Mouse (Mus musculus): ENCODE results near the gene Usp10. TPM values are rescaled to one million over a fixed set of nuclear protein-coding genes. Genes with fewer than 3 reads are reported as not detected.

Usp10 gene
- total and polyA plus RNA-seq, 3 experiments: 80.0 to 161 (median 152) TPM

DNA sequence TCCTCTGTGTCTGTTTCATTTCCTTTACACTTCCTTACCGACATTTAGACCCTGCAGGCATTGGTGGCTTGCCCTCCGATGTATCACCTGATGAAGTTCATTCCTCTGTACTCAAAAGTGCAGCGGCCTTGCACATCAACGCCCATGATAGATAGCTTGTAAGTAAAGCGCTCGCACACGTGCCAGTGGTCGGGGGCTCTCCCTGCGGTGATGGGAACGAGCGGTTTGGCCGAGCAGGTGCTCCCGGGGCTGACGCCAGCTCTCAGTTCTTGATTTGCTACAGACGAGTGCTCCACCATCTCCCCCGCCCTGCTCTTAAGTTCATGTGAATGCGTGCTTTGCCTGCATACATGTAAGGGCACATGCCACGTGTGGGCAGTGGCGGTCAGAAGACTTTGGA lies 37.5 kb downstream of the Usp10 start:
- peak; percentile 87 for DNase-seq (ENCODE audit: extremely low read depth)
- Histone ChIP-seq H3K27ac (ENCODE audit: insufficient read depth, low read depth) (no peak overlapping the region), H3K4me1 (ENCODE audit: control insufficient read depth in 1 of 2, insufficient read depth in 2 of 2) (peaks cover 11 to 47% of the 10 kb centered on the region in 2 experiments), H3K9me3 (replicated peaks; ENCODE audit: low read length) (no peaks in the 10 kb centered on the region), H3K27me3 (replicated peaks) (no peaks in the 10 kb centered on the region), H3K36me3 (replicated peaks in 1 of 2; ENCODE audit: control insufficient read depth in 1 of 2, insufficient read depth in 1 of 2, low read length in 1 of 2) (peaks cover 72 to 92% of the 10 kb centered on the region in 2 experiments), H3K4me2 (ENCODE audit: insufficient read depth, low read depth, poor library complexity, severe bottlenecking) (no peak overlapping the region), H3K4me3 (replicated peaks in 1 of 3; ENCODE audit: low read depth in 2 of 3, low read length in 2 of 3, poor library complexity in 1 of 3) (no peak overlapping the region), H3K9ac (ENCODE audit: insufficient read depth, low read depth) (no peak overlapping the region), H3K79me2 (replicated peaks; ENCODE audit: control insufficient read depth, extremely low read depth, insufficient read depth, poor library complexity, severe bottlenecking) (peaks cover 19% of the 10 kb centered on the region; the same call in 1 of the 2 replicates)
- in situ Hi-C loops (cut with MboI; ENCODE audit: low pct_ligation_motif_present, low pct_unique_long_range_greater_than_20kb, low sequenced_read_pairs) (loop anchor here (5.0 kb wide), 1 partner anchor 130 kb away; no protein-coding TSS in a partner anchor), dilution Hi-C loops (cut with MboI; ENCODE audit: extremely low pct_ligation_motif_present, extremely low pct_unique_long_range_greater_than_20kb, low sequenced_read_pairs) (no loop called here)
- TF ChIP-seq MAZ (IDR thresholded peaks at IDR 0.05; ENCODE audit: low read depth, low read length) (peak; percentile 38; the same call in 1 of the 2 replicates), RAD21 (IDR thresholded peaks at IDR 0.05; ENCODE audit: low read depth, low read length) (no peak), MAX (IDR thresholded peaks at IDR 0.05; ENCODE audit: low read length) (peak; percentile 64; the same call in 1 of the 2 replicates), MEF2A (IDR thresholded peaks at IDR 0.05; ENCODE audit: borderline replicate concordance, low read depth, low read length) (peak; percentile 60; the same call in 1 of the 2 replicates), SIN3A (IDR thresholded peaks at IDR 0.05; ENCODE audit: low read length) (peak; percentile 37), RCOR1 (conservative IDR thresholded peaks at IDR 0.05; ENCODE audit: low read depth, low read length) (peak; percentile 85), SMC3 (IDR thresholded peaks at IDR 0.05; ENCODE audit: low read depth, low read length) (no peak), ETS1 (conservative IDR thresholded peaks at IDR 0.05; ENCODE audit: low read depth, low read length) (peak; percentile 87), MYC (IDR thresholded peaks at IDR 0.05; ENCODE audit: low read depth, low read length) (peak; percentile 70), BHLHE40 (IDR thresholded peaks at IDR 0.05; ENCODE audit: low read depth, low read length) (peak; percentile 99), USF1 (IDR thresholded peaks at IDR 0.05; ENCODE audit: low read depth, low read length) (peak; percentile 5; the same call in 1 of the 2 replicates), IRF4 (IDR thresholded peaks at IDR 0.05; ENCODE audit: low read depth, low read length) (peak; percentile 80), EP300 (IDR thresholded peaks at IDR 0.05; ENCODE audit: low read length) (peak; percentile 43; the same call in 1 of the 2 replicates), TCF12 (IDR thresholded peaks at IDR 0.05; ENCODE audit: low read depth, low read length) (peak; percentile 83), HCFC1 (IDR thresholded peaks at IDR 0.05; ENCODE audit: low read depth, low read length) (no peak), NELFE (IDR thresholded peaks at IDR 0.05; ENCODE audit: low read depth, low read length) (no peak), MXI1 (IDR thresholded peaks at IDR 0.05; ENCODE audit: low read depth, low read length) (peak; percentile 62; the same call in 1 of the 2 replicates), ZNF384 (IDR thresholded peaks at IDR 0.05; ENCODE audit: low read depth, low read length) (0 out of 2 replicates have a peak, but pooled peaks have one; percentile 5)

DNA sequence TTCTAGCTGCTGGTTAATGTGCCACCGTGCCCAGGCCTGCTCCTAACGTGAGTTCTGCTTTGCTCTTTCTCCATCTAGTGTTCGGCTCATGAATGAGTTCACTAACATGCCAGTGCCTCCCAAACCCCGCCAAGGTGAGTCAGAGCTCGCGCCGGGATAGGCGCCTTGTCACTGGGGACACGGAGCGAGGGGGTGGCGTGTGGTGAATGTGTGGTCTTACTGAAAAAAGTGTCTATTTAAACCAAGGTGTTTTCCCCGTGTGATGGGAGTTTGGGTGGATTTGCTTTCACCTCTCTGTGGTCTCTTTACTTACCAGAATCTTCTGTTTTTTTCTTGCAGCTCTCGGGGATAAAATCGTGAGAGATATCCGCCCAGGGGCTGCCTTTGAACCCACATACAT lies 38.2 kb downstream of the Usp10 start:
- no peak overlapping the region for H3K9ac ChIP-seq (ENCODE audit: insufficient read depth, low read depth)
- H3K27ac ChIP-seq (ENCODE audit: insufficient read depth, low read depth): no peak overlapping the region
- dilution Hi-C loops (cut with MboI; ENCODE audit: extremely low pct_ligation_motif_present, extremely low pct_unique_long_range_greater_than_20kb, low sequenced_read_pairs): no loop called here
- H3K79me2 ChIP-seq (replicated peaks; ENCODE audit: control insufficient read depth, extremely low read depth, insufficient read depth, poor library complexity, severe bottlenecking): peaks cover 19% of the 10 kb centered on the region; the same call in 1 of the 2 replicates
- H3K36me3 ChIP-seq (replicated peaks in 1 of 2; ENCODE audit: control insufficient read depth in 1 of 2, insufficient read depth in 1 of 2, low read length in 1 of 2): peaks cover 79 to 92% of the 10 kb centered on the region in 2 experiments
- no peak overlapping the region for H3K4me2 ChIP-seq (ENCODE audit: insufficient read depth, low read depth, poor library complexity, severe bottlenecking)
- H3K4me1 ChIP-seq (ENCODE audit: control insufficient read depth in 1 of 2, insufficient read depth in 2 of 2): peaks cover 11 to 47% of the 10 kb centered on the region in 2 experiments
- in situ Hi-C loops (cut with MboI; ENCODE audit: low pct_ligation_motif_present, low pct_unique_long_range_greater_than_20kb, low sequenced_read_pairs): loop anchor here (5.0 kb wide), 1 partner anchor 129 kb away; no protein-coding TSS in a partner anchor
- DNase-seq (ENCODE audit: extremely low read depth): peak; percentile 48
- H3K9me3 ChIP-seq (replicated peaks; ENCODE audit: low read length): no peaks in the 10 kb centered on the region
- no peaks in the 10 kb centered on the region for H3K27me3 ChIP-seq (replicated peaks)
- H3K4me3 ChIP-seq (replicated peaks in 1 of 3; ENCODE audit: low read depth in 2 of 3, low read length in 2 of 3, poor library complexity in 1 of 3): no peak overlapping the region
- TF ChIP-seq CTCF (conservative IDR thresholded peaks at IDR 0.05 in 1 of 2, IDR thresholded peaks at IDR 0.05 in 1 of 2; ENCODE audit: low read depth in 2 of 2, low read length in 2 of 2) (peak in 1 of 2 experiments; percentile 8; a peak in 1 of 4 replicates), BHLHE40 (IDR thresholded peaks at IDR 0.05; ENCODE audit: low read depth, low read length) (peak; percentile 65), MXI1 (IDR thresholded peaks at IDR 0.05; ENCODE audit: low read depth, low read length) (no peak), ETS1 (conservative IDR thresholded peaks at IDR 0.05; ENCODE audit: low read depth, low read length) (peak; percentile 43), USF1 (IDR thresholded peaks at IDR 0.05; ENCODE audit: low read depth, low read length) (no peak), JUND (conservative IDR thresholded peaks at IDR 0.05; ENCODE audit: low read depth, low read length) (no peak), TBP (conservative IDR thresholded peaks at IDR 0.05; ENCODE audit: low read depth, low read length) (no peak), CHD2 (IDR thresholded peaks at IDR 0.05; ENCODE audit: low read length) (no peak), PAX5 (IDR thresholded peaks at IDR 0.05; ENCODE audit: low read length) (no peak), SIN3A (IDR thresholded peaks at IDR 0.05; ENCODE audit: low read length) (no peak), SMC3 (IDR thresholded peaks at IDR 0.05; ENCODE audit: low read depth, low read length) (no peak), POLR2A (IDR thresholded peaks at IDR 0.05; ENCODE audit: low read depth, low read length) (no peak), JUN (IDR thresholded peaks at IDR 0.05; ENCODE audit: insufficient read depth, low read depth, low read length) (no peak), ZKSCAN1 (IDR thresholded peaks at IDR 0.05; ENCODE audit: borderline replicate concordance, low read depth, low read length) (no peak), UBTF (IDR thresholded peaks at IDR 0.05; ENCODE audit: low read depth, low read length) (no peak), MYC (IDR thresholded peaks at IDR 0.05; ENCODE audit: low read depth, low read length) (no peak), POLR2AphosphoS2 (IDR thresholded peaks at IDR 0.05; ENCODE audit: low read depth, low read length) (no peak), CHD1 (IDR thresholded peaks at IDR 0.05; ENCODE audit: low read depth, low read length) (no peak), USF2 (conservative IDR thresholded peaks at IDR 0.05; ENCODE audit: low read depth, low read length) (no peak), NRF1 (IDR thresholded peaks at IDR 0.05; ENCODE audit: low read depth, low read length) (no peak), IRF4 (IDR thresholded peaks at IDR 0.05; ENCODE audit: low read depth, low read length) (no peak), MEF2A (IDR thresholded peaks at IDR 0.05; ENCODE audit: borderline replicate concordance, low read depth, low read length) (peak; percentile 28; the same call in 1 of the 2 replicates)

Data from CH12.LX (cell line).